Mouse (Mus musculus) lung, adult 2 months (tissue): ENCODE results near the gene Ppm1b.

Experiments used
- CTCF ChIP-seq: fragments of 200-500 bp; IDR thresholded peaks from 2 replicates; pipeline ENCODE4 v1.5.1; 2011; ENCODE audit warnings: mild to moderate bottlenecking, low read length, control low read depth; ENCODE audit not compliant: insufficient read depth
- POLR2A ChIP-seq: fragments of 200-500 bp; IDR thresholded peaks from 2 replicates; pipeline ENCODE4 v1.6.1; 2011; ENCODE audit warnings: low read depth, mild to moderate bottlenecking, control low read depth, low read length, borderline replicate concordance; ENCODE audit errors: extremely low read depth

DNA sequence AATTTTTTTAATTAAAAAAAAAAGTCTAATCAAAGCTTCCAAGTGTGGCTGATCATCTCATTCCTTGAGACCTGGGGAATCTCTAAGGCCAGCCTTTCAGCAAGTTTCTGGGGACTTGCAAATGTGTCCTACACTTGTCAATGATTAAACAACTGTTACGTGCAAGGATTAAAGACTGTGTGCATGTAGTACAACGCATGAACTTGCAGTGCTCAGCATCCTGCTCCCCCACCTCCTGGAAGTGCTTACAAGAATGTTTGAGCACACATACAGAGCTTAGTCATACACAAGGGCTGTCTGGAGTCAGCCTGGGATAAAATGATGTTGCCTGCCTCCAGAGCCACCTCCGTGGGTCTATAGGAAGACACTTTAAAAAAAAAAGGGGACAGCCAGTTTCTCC, 70.7 kb downstream of the Ppm1b start:
- TF ChIP-seq CTCF (no peak), POLR2A (no peak)
